Mouse (Mus musculus) spleen, embryonic (tissue): ENCODE measurements at regions not wholly inside any gene's neighbourhood (a gene's known extent, or its start where the extent isn't known, plus 50 kb on each side); places are given as distances from the start of the nearest gene placed in this dataset.

Source experiments
- CTCF ChIA-PET: fragments of 350-600 bp; sonication (Branson Sonifier 250); formaldehyde crosslinking; loops from one replicate; lab custom pipeline; 2022; lab: Charles Lee

GRCm38 (mm10) chr1:182224836-182225235 is 57.8 kb downstream of the Degs1 start:
- CTCF ChIA-PET, result interaction anchor here (0.6 to 0.7 kb wide), 2 partner anchors 13 to 14 kb away, joined by 3 to 6 read pairs; no protein-coding TSS in a partner anchor

- CTCF ChIA-PET, result no interaction called here
Observed at GRCm38 (mm10) chr1:182223815-182224214, 58.8 kb downstream of the Degs1 start.
